8 mouse cellular contexts compared by ENCODE assay signal in genomic region chr7:103860855-103861254, GRCm38 (mm10). TPM values are rescaled to one million over a fixed set of nuclear protein-coding genes. Genes with fewer than 3 reads are reported as not detected.
DNase-seq lines count a peak whose midpoint lies in the region; ATAC-seq lines count a peak whose summit lies in the region.

No protein-coding gene starts in this region.

- H3K4me3 ChIP-seq in midbrain, embryonic 14.5 days (replicated peaks; ENCODE audit: low read depth, low read length) = no peak overlapping the region
- no peak overlapping the region for H3K4me3 ChIP-seq in midbrain, embryonic 15.5 days
- no peak overlapping the region for H3K4me3 ChIP-seq in liver, embryonic 13.5 days (replicated peaks)
- no peak overlapping the region for H3K4me3 ChIP-seq in neural tube, embryonic 15.5 days (replicated peaks)

- no peak for ATAC-seq in midbrain, embryonic 14.5 days (ENCODE audit: low FRiP score, low TSS enrichment)
- no peak for ATAC-seq in midbrain, embryonic 15.5 days (replicated peaks)
- peak; percentile 82 for ATAC-seq in liver, embryonic 13.5 days (ENCODE audit: low read depth)
- no peak for ATAC-seq in neural tube, embryonic 15.5 days (ENCODE audit: low FRiP score)

- H3K4me2 ChIP-seq in midbrain, embryonic 14.5 days (ENCODE audit: low read length) = no peak overlapping the region
- no peak overlapping the region for H3K4me2 ChIP-seq in midbrain, embryonic 15.5 days
- H3K4me2 ChIP-seq in liver, embryonic 13.5 days = 0 out of 2 replicates have a peak overlapping the region, but pooled peaks have one; percentile 38
- no peak overlapping the region for H3K4me2 ChIP-seq in neural tube, embryonic 15.5 days

- no peaks in the 10 kb centered on the region for H3K4me1 ChIP-seq in midbrain, embryonic 14.5 days (ENCODE audit: control insufficient read depth, insufficient read depth, low read length)
- H3K4me1 ChIP-seq in midbrain, embryonic 15.5 days = no peaks in the 10 kb centered on the region
- peaks cover 66% of the 10 kb centered on the region for H3K4me1 ChIP-seq in liver, embryonic 13.5 days (replicated peaks)
- no peaks in the 10 kb centered on the region for H3K4me1 ChIP-seq in neural tube, embryonic 15.5 days

- peak; percentile 8 for DNase-seq in midbrain, embryonic 14.5 days
- DNase-seq in adrenal gland, adult 18-20 months (ENCODE audit: low spot score in 2 of 2) = peak; percentile 23 to 31
- DNase-seq in heart, adult 11 months = peak; percentile 95
- peak; percentile 95 for DNase-seq in liver, embryonic 13.5 days
- DNase-seq in left cerebral cortex, postnatal 14 days (ENCODE audit: low spot score in 2 of 2) = no peak
- DNase-seq in cerebellum, postnatal 25 days = no peak

- no peak overlapping the region for H3K9ac ChIP-seq in midbrain, embryonic 14.5 days (replicated peaks; ENCODE audit: low read length)
- H3K9ac ChIP-seq in midbrain, embryonic 15.5 days = no peak overlapping the region
- peak overlapping the region; percentile 75 for H3K9ac ChIP-seq in liver, embryonic 13.5 days
- no peak overlapping the region for H3K9ac ChIP-seq in neural tube, embryonic 15.5 days (replicated peaks)

- no peaks in the 10 kb centered on the region for H3K27me3 ChIP-seq in midbrain, embryonic 14.5 days (ENCODE audit: control insufficient read depth, insufficient read depth, low read length)
- no peaks in the 10 kb centered on the region for H3K27me3 ChIP-seq in midbrain, embryonic 15.5 days (replicated peaks)
- H3K27me3 ChIP-seq in liver, embryonic 13.5 days = no peaks in the 10 kb centered on the region
- H3K27me3 ChIP-seq in neural tube, embryonic 15.5 days (replicated peaks) = no peaks in the 10 kb centered on the region

- H3K9me3 ChIP-seq in midbrain, embryonic 14.5 days (ENCODE audit: control insufficient read depth, low read length) = no peaks in the 10 kb centered on the region
- H3K9me3 ChIP-seq in midbrain, embryonic 15.5 days = no peaks in the 10 kb centered on the region
- no peaks in the 10 kb centered on the region for H3K9me3 ChIP-seq in liver, embryonic 13.5 days (replicated peaks)
- no peaks in the 10 kb centered on the region for H3K9me3 ChIP-seq in neural tube, embryonic 15.5 days (replicated peaks)

- intact Hi-C loops in left cerebral cortex, postnatal 14 days (cut with DNase I) = no loop called here

- H3K27ac ChIP-seq in midbrain, embryonic 14.5 days (replicated peaks; ENCODE audit: low read depth, low read length) = no peak overlapping the region
- H3K27ac ChIP-seq in midbrain, embryonic 15.5 days = no peak overlapping the region
- H3K27ac ChIP-seq in liver, embryonic 13.5 days = peak overlapping the region; percentile 98
- no peak overlapping the region for H3K27ac ChIP-seq in neural tube, embryonic 15.5 days (replicated peaks)

- WGBS in midbrain, embryonic 14.5 days = 50% methylated on average over 1 of the region's 1 CpGs
- 76% methylated on average over 1 of the region's 1 CpGs for WGBS in midbrain, embryonic 15.5 days
- 6% methylated on average over 1 of the region's 1 CpGs for WGBS in liver, embryonic 13.5 days (ENCODE audit: insufficient replicate concordance)
- 62% methylated on average over 1 of the region's 1 CpGs for WGBS in neural tube, embryonic 15.5 days

- H3K36me3 ChIP-seq in midbrain, embryonic 14.5 days (ENCODE audit: control insufficient read depth, insufficient read depth, low read length) = no peaks in the 10 kb centered on the region
- no peaks in the 10 kb centered on the region for H3K36me3 ChIP-seq in midbrain, embryonic 15.5 days (replicated peaks)
- H3K36me3 ChIP-seq in liver, embryonic 13.5 days = no peaks in the 10 kb centered on the region
- no peaks in the 10 kb centered on the region for H3K36me3 ChIP-seq in neural tube, embryonic 15.5 days

RNA-seq across cellular contexts. Expression of gene Hbb-y, which starts 7.8 kb away (rescaled TPM):
- polyA plus RNA-seq in midbrain, embryonic 14.5 days (2014; fragmentation: Nextera tagmentation; extraction: Ambion mirVana) = 175 and 602 TPM in 2 replicates
- 155 and 221 TPM in 2 replicates for polyA plus RNA-seq in midbrain, embryonic 15.5 days (2015; fragmentation: Nextera tagmentation; extraction: Ambion mirVana)
- total RNA-seq in adrenal gland, adult 18-20 months (2021) = not detected
- 3,309 and 4,306 TPM in 2 replicates for polyA plus RNA-seq in liver, embryonic 13.5 days (2015; fragmentation: Nextera tagmentation; extraction: Ambion mirVana)
- total RNA-seq in left cerebral cortex, postnatal 14 days (2021) = not detected
- polyA plus RNA-seq in neural tube, embryonic 15.5 days (2015; fragmentation: Nextera tagmentation; extraction: Ambion mirVana) = 141 and 250 TPM in 2 replicates

RNA-seq across cellular contexts. Expression of gene Hbb-bh1, which starts 17.9 kb away (rescaled TPM):
- 0.78 and 4.0 TPM in 2 replicates for polyA plus RNA-seq in midbrain, embryonic 14.5 days (2014; fragmentation: Nextera tagmentation; extraction: Ambion mirVana)
- polyA plus RNA-seq in midbrain, embryonic 15.5 days (2015; fragmentation: Nextera tagmentation; extraction: Ambion mirVana) = 1.8 and 2.5 TPM in 2 replicates
- total RNA-seq in adrenal gland, adult 18-20 months (2021) = not detected
- 367 and 436 TPM in 2 replicates for polyA plus RNA-seq in liver, embryonic 13.5 days (2015; fragmentation: Nextera tagmentation; extraction: Ambion mirVana)
- not detected for total RNA-seq in left cerebral cortex, postnatal 14 days (2021)
- polyA plus RNA-seq in neural tube, embryonic 15.5 days (2015; fragmentation: Nextera tagmentation; extraction: Ambion mirVana) = 1.5 and 2.4 TPM in 2 replicates

RNA-seq across cellular contexts. Expression of gene Hbb-bh2, which starts 20.5 kb away (rescaled TPM):
- not detected in 2 replicates for polyA plus RNA-seq in midbrain, embryonic 14.5 days (2014; fragmentation: Nextera tagmentation; extraction: Ambion mirVana)
- polyA plus RNA-seq in midbrain, embryonic 15.5 days (2015; fragmentation: Nextera tagmentation; extraction: Ambion mirVana) = not detected in 2 replicates
- not detected for total RNA-seq in adrenal gland, adult 18-20 months (2021)
- polyA plus RNA-seq in liver, embryonic 13.5 days (2015; fragmentation: Nextera tagmentation; extraction: Ambion mirVana) = 0.32 and 0.36 TPM in 2 replicates
- total RNA-seq in left cerebral cortex, postnatal 14 days (2021) = not detected
- polyA plus RNA-seq in neural tube, embryonic 15.5 days (2015; fragmentation: Nextera tagmentation; extraction: Ambion mirVana) = not detected in 2 replicates

RNA-seq across cellular contexts. Expression of gene Olfr66, which starts 25.2 kb away (rescaled TPM):
- not detected in 2 replicates for polyA plus RNA-seq in midbrain, embryonic 14.5 days (2014; fragmentation: Nextera tagmentation; extraction: Ambion mirVana)
- polyA plus RNA-seq in midbrain, embryonic 15.5 days (2015; fragmentation: Nextera tagmentation; extraction: Ambion mirVana) = not detected in 2 replicates
- not detected for total RNA-seq in adrenal gland, adult 18-20 months (2021)
- not detected in 2 replicates for polyA plus RNA-seq in liver, embryonic 13.5 days (2015; fragmentation: Nextera tagmentation; extraction: Ambion mirVana)
- not detected for total RNA-seq in left cerebral cortex, postnatal 14 days (2021)
- polyA plus RNA-seq in neural tube, embryonic 15.5 days (2015; fragmentation: Nextera tagmentation; extraction: Ambion mirVana) = not detected in 2 replicates

RNA-seq across cellular contexts. Expression of gene Hbb-bs, which starts 33.0 kb away (rescaled TPM):
- polyA plus RNA-seq in midbrain, embryonic 14.5 days (2014; fragmentation: Nextera tagmentation; extraction: Ambion mirVana) = 2,393 and 3,364 TPM in 2 replicates
- polyA plus RNA-seq in midbrain, embryonic 15.5 days (2015; fragmentation: Nextera tagmentation; extraction: Ambion mirVana) = 4,007 and 5,156 TPM in 2 replicates
- 1,000 to 10,000 TPM; 1,754 to 4,577 TPM for total RNA-seq in adrenal gland, adult 18-20 months (2021)
- 91,050 and 104,119 TPM in 2 replicates for polyA plus RNA-seq in liver, embryonic 13.5 days (2015; fragmentation: Nextera tagmentation; extraction: Ambion mirVana)
- total RNA-seq in left cerebral cortex, postnatal 14 days (2021) = 100 to 1,000 TPM; 912 to 967 TPM
- 4,647 and 5,279 TPM in 2 replicates for polyA plus RNA-seq in neural tube, embryonic 15.5 days (2015; fragmentation: Nextera tagmentation; extraction: Ambion mirVana)

Comparison
In these comparisons a context has a peak if more than half of its experiments do, and no peak if none do; other contexts are left out.
1. DNase-seq: peak in midbrain, embryonic 14.5 days (single experiment), adrenal gland, adult 18-20 months (2 of 2), heart, adult 11 months (single experiment) and liver, embryonic 13.5 days (single experiment); none in left cerebral cortex, postnatal 14 days (0 of 2) and cerebellum, postnatal 25 days (0 of 2).
2. RNA of gene Hbb-bh1, which starts 17.9 kb away (polyA plus RNA-seq): 367 to 436 TPM in liver, embryonic 13.5 days; 0.78 to 4.0 TPM in midbrain, embryonic 14.5 days, 1.8 to 2.5 TPM in midbrain, embryonic 15.5 days and 1.5 to 2.4 TPM in neural tube, embryonic 15.5 days; every median in the first group is over 10 times any median in the second.